Mouse (Mus musculus) hematopoietic stem cell, adult 5-6 weeks (primary cell): Measurements from ENCODE around the gene Rbfox3. TPM values are rescaled to one million over a fixed set of nuclear protein-coding genes. Genes with fewer than 3 reads are reported as not detected.

Experiments
- ATAC-seq, 2 experiments: fragments of 125-278 bp in 1 of 2; replicated peaks in 1 of 2; 2 replicates each; pipeline ENCODE4 v1.8.0; 2016 to 2017; ENCODE audit warnings: inconsistent platforms in 2 of 2, mild to moderate bottlenecking in 2 of 2, moderate number of reproducible peaks in 2 of 2, low read depth in 1 of 2, moderate TSS enrichment in 1 of 2; ENCODE audit not compliant: low FRiP score in 2 of 2, poor library complexity in 2 of 2, severe bottlenecking in 2 of 2, insufficient read depth in 1 of 2, low TSS enrichment in 1 of 2
- total RNA-seq: library from RNA; stranded (forward); fragments of 172-1452, 232-1000 nt; gene quantifications from 2 replicates; pipeline ENCODE4 v1.2.3, GENCODE M21; 2017

Rbfox3 gene
- total RNA-seq, 1 experiment from 2014 or later, result not detected

- no peak for ATAC-seq
Measured at GRCm38 (mm10) chr11:118677277-118677676, 234.1 kb downstream of the Rbfox3 start.

GRCm38 (mm10) chr11:118676364-118676763, 235.0 kb downstream of the Rbfox3 start:
- ATAC-seq, result no peak

- no peak for ATAC-seq
Measured at GRCm38 (mm10) chr11:118671958-118672357, 239.4 kb downstream of the Rbfox3 start.

GRCm38 (mm10) chr11:118671216-118671615, 240.2 kb downstream of the Rbfox3 start:
- no peak for ATAC-seq

- no peak for ATAC-seq
Measured at GRCm38 (mm10) chr11:118669820-118670219, 241.6 kb downstream of the Rbfox3 start.

GRCm38 (mm10) chr11:118668351-118668750, 243.0 kb downstream of the Rbfox3 start:
- no peak for ATAC-seq

- no peak for ATAC-seq
Measured at GRCm38 (mm10) chr11:118667946-118668345, 243.5 kb downstream of the Rbfox3 start.

- no peak for ATAC-seq
Measured at GRCm38 (mm10) chr11:118666172-118666571, 245.2 kb downstream of the Rbfox3 start.

GRCm38 (mm10) chr11:118663305-118663704, 248.1 kb downstream of the Rbfox3 start:
- ATAC-seq, result no peak

- ATAC-seq, result peak; percentile 73 to 74
Measured at GRCm38 (mm10) chr11:118659305-118659704, 252.1 kb downstream of the Rbfox3 start.

GRCm38 (mm10) chr11:118655833-118656232, 255.6 kb downstream of the Rbfox3 start:
- ATAC-seq, result no peak

GRCm38 (mm10) chr11:118653521-118654318, 257.7 kb downstream of the Rbfox3 start:
- ATAC-seq, result no peak

- ATAC-seq, result no peak
Measured at GRCm38 (mm10) chr11:118652401-118653240, 258.8 kb downstream of the Rbfox3 start.

- ATAC-seq, result peak; percentile 26 to 39; a peak in 1 of 4 replicates
Measured at GRCm38 (mm10) chr11:118648369-118648768, 263.0 kb downstream of the Rbfox3 start.

GRCm38 (mm10) chr11:118646864-118647263, 264.5 kb downstream of the Rbfox3 start:
- no peak for ATAC-seq

GRCm38 (mm10) chr11:118645158-118645557, 266.2 kb downstream of the Rbfox3 start:
- no peak for ATAC-seq

GRCm38 (mm10) chr11:118640706-118641105, 270.7 kb downstream of the Rbfox3 start:
- no peak for ATAC-seq

GRCm38 (mm10) chr11:118637718-118638117, 273.7 kb downstream of the Rbfox3 start:
- no peak for ATAC-seq
